Mouse (Mus musculus) 3134 (cell line): ENCODE measurements at regions not wholly inside any gene's neighbourhood (a gene's known extent, or its start where the extent isn't known, plus 50 kb on each side); places are given as distances from the start of the nearest gene placed in this dataset.
"Not testable (repeated sequence)": the region's sequence is repeated elsewhere in the genome, so short reads cannot be mapped to it uniquely, and the experiment has no call there.

Experiments used
- DNase-seq: peaks from one replicate; pipeline ENCODE4 v3.0.0-alpha.2; 2011; ENCODE audit warnings: low spot score; ENCODE audit not compliant: insufficient read length; ENCODE audit errors: extremely low read depth

- DNase-seq: no peak
These were observed 58.1 kb upstream of the Slc1a4 start for GRCm38 (mm10) chr11:20390622-20391021.

- DNase-seq: not testable (repeated sequence)
These were observed 60.8 kb upstream of the Slc1a4 start for GRCm38 (mm10) chr11:20393302-20393701.

GRCm38 (mm10) chr11:20393807-20394206 is 61.3 kb upstream of the Slc1a4 start:
- not testable (repeated sequence) for DNase-seq

GRCm38 (mm10) chr11:20395848-20396203 is 63.3 kb upstream of the Slc1a4 start:
- DNase-seq: no peak

GRCm38 (mm10) chr11:20396204-20396848 is 63.8 kb upstream of the Slc1a4 start:
- DNase-seq: no peak

- no peak for DNase-seq
These were observed 64.4 kb upstream of the Slc1a4 start for GRCm38 (mm10) chr11:20396884-20397283.

GRCm38 (mm10) chr11:20400302-20401234 is 68.1 kb upstream of the Slc1a4 start:
- peak; percentile 49 for DNase-seq

GRCm38 (mm10) chr11:20403456-20403855 is 70.9 kb upstream of the Slc1a4 start:
- DNase-seq: no peak

- DNase-seq: no peak
These were observed 72.0 kb upstream of the Slc1a4 start for GRCm38 (mm10) chr11:20404476-20404875.

GRCm38 (mm10) chr11:20418141-20418540 is 85.6 kb upstream of the Slc1a4 start:
- no peak for DNase-seq

GRCm38 (mm10) chr11:20420876-20421275 is 88.4 kb upstream of the Slc1a4 start:
- no peak for DNase-seq

- DNase-seq: no peak
These were observed 103.5 kb upstream of the Slc1a4 start for GRCm38 (mm10) chr11:20436057-20436456.

- DNase-seq: no peak
These were observed 100.6 kb upstream of the Sertad2 start for GRCm38 (mm10) chr11:20442476-20442875.

- DNase-seq: no peak
These were observed 97.8 kb upstream of the Sertad2 start for GRCm38 (mm10) chr11:20445061-20445902.

- DNase-seq: no peak
These were observed 97.2 kb upstream of the Sertad2 start for GRCm38 (mm10) chr11:20445903-20446264.

- no peak for DNase-seq
These were observed 90.2 kb upstream of the Sertad2 start for GRCm38 (mm10) chr11:20452901-20453300.

GRCm38 (mm10) chr11:20453786-20454185 is 89.3 kb upstream of the Sertad2 start:
- DNase-seq: no peak

GRCm38 (mm10) chr11:20455085-20455864 is 87.8 kb upstream of the Sertad2 start:
- peak; percentile 88 for DNase-seq

GRCm38 (mm10) chr11:20455865-20456648 is 87.0 kb upstream of the Sertad2 start:
- no peak for DNase-seq

GRCm38 (mm10) chr11:20459140-20459539 is 83.9 kb upstream of the Sertad2 start:
- DNase-seq: no peak
